20 mouse cellular contexts compared by ENCODE assay signal in the genomic region with DNA sequence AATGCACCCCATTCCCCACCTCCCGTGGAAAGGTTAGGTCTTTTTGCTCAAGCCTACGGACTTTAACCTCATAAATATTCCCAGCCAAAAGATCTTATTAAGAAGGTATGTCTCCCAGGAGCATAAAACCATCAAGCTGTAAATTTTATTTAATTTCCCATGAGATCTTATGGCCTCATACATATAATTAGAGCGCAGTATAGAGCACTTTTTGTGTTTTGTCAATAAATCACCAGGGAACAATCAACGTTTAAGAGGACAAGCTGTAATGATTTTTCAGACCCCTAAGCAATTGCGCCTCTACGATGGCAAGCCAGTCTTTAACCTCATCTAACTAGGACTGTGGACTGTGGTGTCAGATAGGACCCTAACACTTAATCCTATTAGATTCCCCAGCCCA.
DNase-seq lines count a peak whose midpoint lies in the region; ATAC-seq lines count a peak whose summit lies in the region.
"Had no signal": no experiment of that assay in that cellular context is flagged by ENCODE, and none has a peak within 500 bp of the region (broad histone marks: within the 10 kb centered on the region; RNA-seq: fewer than 3 reads in every experiment).

No protein-coding gene starts in this region.

- H3K9ac ChIP-seq in forebrain, embryonic 12.5 days: no peak overlapping the region
- no peak overlapping the region for H3K9ac ChIP-seq in forebrain, embryonic 16.5 days (replicated peaks; ENCODE audit: low read depth, low read length)
- H3K9ac ChIP-seq in midbrain, embryonic 13.5 days (replicated peaks): no peak overlapping the region
- H3K9ac ChIP-seq in midbrain, embryonic 11.5 days (ENCODE audit: low read length): no peak overlapping the region
- no peak overlapping the region for H3K9ac ChIP-seq in hindbrain, embryonic 14.5 days
- no peak overlapping the region for H3K9ac ChIP-seq in neural tube, embryonic 14.5 days (replicated peaks; ENCODE audit: low read depth, low read length)
- H3K9ac ChIP-seq: heart, embryonic 12.5 days; limb, embryonic 13.5 days; liver, embryonic 13.5 days; lung, embryonic 15.5 days had no signal

- no peak overlapping the region for H3K4me3 ChIP-seq in forebrain, embryonic 12.5 days (replicated peaks)
- H3K4me3 ChIP-seq in forebrain, embryonic 16.5 days (replicated peaks; ENCODE audit: low read length): no peak overlapping the region
- H3K4me3 ChIP-seq in midbrain, embryonic 13.5 days (replicated peaks): no peak overlapping the region
- no peak overlapping the region for H3K4me3 ChIP-seq in midbrain, embryonic 11.5 days (ENCODE audit: low read depth, low read length)
- H3K4me3 ChIP-seq in hindbrain, embryonic 14.5 days (replicated peaks; ENCODE audit: low read length): no peak overlapping the region
- no peak overlapping the region for H3K4me3 ChIP-seq in neural tube, embryonic 14.5 days (ENCODE audit: low read depth, low read length)
- H3K4me3 ChIP-seq: forebrain, embryonic 10.5 days; heart, embryonic 12.5 days; limb, embryonic 13.5 days; liver, embryonic 13.5 days; lung, embryonic 15.5 days had no signal

- H3K4me1 ChIP-seq in forebrain, embryonic 12.5 days: peaks cover 19% of the 10 kb centered on the region
- peaks cover 12% of the 10 kb centered on the region for H3K4me1 ChIP-seq in forebrain, embryonic 16.5 days (replicated peaks; ENCODE audit: control insufficient read depth, insufficient read depth, low read length)
- peaks cover 33% of the 10 kb centered on the region for H3K4me1 ChIP-seq in midbrain, embryonic 13.5 days (replicated peaks)
- H3K4me1 ChIP-seq in midbrain, embryonic 11.5 days (ENCODE audit: control insufficient read depth, insufficient read depth, low read length): peaks cover 6% of the 10 kb centered on the region; the same call in 1 of the 2 replicates
- H3K4me1 ChIP-seq in hindbrain, embryonic 14.5 days (replicated peaks; ENCODE audit: control insufficient read depth, insufficient read depth, low read length): peaks cover 38% of the 10 kb centered on the region
- peaks cover 33% of the 10 kb centered on the region for H3K4me1 ChIP-seq in neural tube, embryonic 14.5 days (ENCODE audit: control insufficient read depth, insufficient read depth, low read length)
- H3K4me1 ChIP-seq: liver, embryonic 13.5 days; lung, embryonic 15.5 days had no signal

- DNase-seq in midbrain, embryonic 11.5 days (ENCODE audit: low spot score, missing footprints): no peak
- no peak for DNase-seq in hindbrain, embryonic 14.5 days (ENCODE audit: low spot score)
- DNase-seq in frontal cortex, postnatal 36 days (ENCODE audit: low spot score in 2 of 2): no peak
- DNase-seq: adrenal gland, adult 8-10 months; cerebellum, adult 9-11 months; heart, postnatal 14 days; layer of hippocampus, postnatal 36 days; liver, embryonic 13.5 days; lung, postnatal 4 days; thymus, postnatal 14 days had no signal

- whole genome bisulfite sequencing in forebrain, embryonic 12.5 days: 75% methylated on average over 6 of the region's 6 CpGs
- 77% methylated on average over 6 of the region's 6 CpGs for WGBS in forebrain, embryonic 16.5 days
- 41% methylated on average over 6 of the region's 6 CpGs for WGBS in midbrain, embryonic 13.5 days
- 56% methylated on average over 6 of the region's 6 CpGs for WGBS in midbrain, embryonic 11.5 days
- WGBS in hindbrain, embryonic 14.5 days: 35% methylated on average over 6 of the region's 6 CpGs
- 13% methylated on average over 6 of the region's 6 CpGs for WGBS in neural tube, embryonic 14.5 days

- no peaks in the 10 kb centered on the region for H3K9me3 ChIP-seq in forebrain, embryonic 12.5 days
- no peaks in the 10 kb centered on the region for H3K9me3 ChIP-seq in forebrain, embryonic 16.5 days (ENCODE audit: control insufficient read depth, low read length)
- no peaks in the 10 kb centered on the region for H3K9me3 ChIP-seq in midbrain, embryonic 13.5 days
- H3K9me3 ChIP-seq in midbrain, embryonic 11.5 days (ENCODE audit: control insufficient read depth, low read length): no peaks in the 10 kb centered on the region
- H3K9me3 ChIP-seq in hindbrain, embryonic 14.5 days (ENCODE audit: control insufficient read depth, low read length): no peaks in the 10 kb centered on the region
- H3K9me3 ChIP-seq in neural tube, embryonic 14.5 days (ENCODE audit: control insufficient read depth, low read length): no peaks in the 10 kb centered on the region
- H3K9me3 ChIP-seq: forebrain, embryonic 10.5 days; heart, embryonic 12.5 days; limb, embryonic 13.5 days; liver, embryonic 13.5 days; lung, embryonic 15.5 days had no signal

- no peak overlapping the region for H3K4me2 ChIP-seq in forebrain, embryonic 12.5 days
- no peak overlapping the region for H3K4me2 ChIP-seq in forebrain, embryonic 16.5 days (ENCODE audit: low read length)
- no peak overlapping the region for H3K4me2 ChIP-seq in midbrain, embryonic 13.5 days (replicated peaks)
- H3K4me2 ChIP-seq in midbrain, embryonic 11.5 days: no peak overlapping the region
- no peak overlapping the region for H3K4me2 ChIP-seq in hindbrain, embryonic 14.5 days (replicated peaks)
- H3K4me2 ChIP-seq in neural tube, embryonic 14.5 days (ENCODE audit: low read depth, low read length): 0 out of 2 replicates have a peak overlapping the region, but pooled peaks have one; percentile 8
- H3K4me2 ChIP-seq: heart, embryonic 12.5 days; limb, embryonic 13.5 days; liver, embryonic 13.5 days; lung, embryonic 15.5 days had no signal

- no peaks in the 10 kb centered on the region; the same call in 1 of the 2 replicates for H3K36me3 ChIP-seq in forebrain, embryonic 12.5 days (replicated peaks)
- no peaks in the 10 kb centered on the region for H3K36me3 ChIP-seq in forebrain, embryonic 16.5 days (ENCODE audit: control insufficient read depth, insufficient read depth)
- H3K36me3 ChIP-seq in midbrain, embryonic 13.5 days: no peaks in the 10 kb centered on the region
- no peaks in the 10 kb centered on the region for H3K36me3 ChIP-seq in midbrain, embryonic 11.5 days (ENCODE audit: control insufficient read depth, insufficient read depth, low read length)
- no peaks in the 10 kb centered on the region for H3K36me3 ChIP-seq in hindbrain, embryonic 14.5 days (replicated peaks; ENCODE audit: control insufficient read depth, insufficient read depth)
- no peaks in the 10 kb centered on the region for H3K36me3 ChIP-seq in neural tube, embryonic 14.5 days (ENCODE audit: control insufficient read depth, insufficient read depth, low read length)
- H3K36me3 ChIP-seq: forebrain, embryonic 10.5 days; heart, embryonic 12.5 days; limb, embryonic 13.5 days; liver, embryonic 13.5 days; lung, embryonic 15.5 days had no signal

- no peak overlapping the region for H3K27ac ChIP-seq in forebrain, embryonic 12.5 days
- no peak overlapping the region for H3K27ac ChIP-seq in forebrain, embryonic 16.5 days (ENCODE audit: low read length)
- 0 out of 2 replicates have a peak overlapping the region, but pooled peaks have one; percentile 35 for H3K27ac ChIP-seq in midbrain, embryonic 13.5 days
- H3K27ac ChIP-seq in midbrain, embryonic 11.5 days (ENCODE audit: low read depth, low read length): no peak overlapping the region
- 0 out of 2 replicates have a peak overlapping the region, but pooled peaks have one; percentile 33 for H3K27ac ChIP-seq in hindbrain, embryonic 14.5 days
- no peak overlapping the region for H3K27ac ChIP-seq in neural tube, embryonic 14.5 days (ENCODE audit: low read depth, low read length)
- H3K27ac ChIP-seq: forebrain, embryonic 10.5 days; limb, embryonic 13.5 days; liver, embryonic 13.5 days; lung, embryonic 15.5 days had no signal

- peak; percentile 30; the same call in 1 of the 2 replicates for ATAC-seq in forebrain, embryonic 12.5 days (ENCODE audit: low FRiP score)
- ATAC-seq in forebrain, embryonic 16.5 days: no peak
- no peak for ATAC-seq in midbrain, embryonic 13.5 days
- no peak for ATAC-seq in midbrain, embryonic 11.5 days (ENCODE audit: low FRiP score)
- ATAC-seq in hindbrain, embryonic 14.5 days (ENCODE audit: low FRiP score): no peak
- peak; percentile 55; the same call in 1 of the 2 replicates for ATAC-seq in neural tube, embryonic 14.5 days (ENCODE audit: low read depth)
- ATAC-seq: CD4-positive, CD25-positive, alpha-beta regulatory T cell, adult 4 months; Patski had no signal

- H3K27me3 ChIP-seq in forebrain, embryonic 12.5 days: peaks cover 9% of the 10 kb centered on the region; the same call in 1 of the 2 replicates
- H3K27me3 ChIP-seq in forebrain, embryonic 16.5 days (replicated peaks; ENCODE audit: control insufficient read depth, insufficient read depth, low read length): no peaks in the 10 kb centered on the region
- peaks cover 3% of the 10 kb centered on the region; the same call in 1 of the 2 replicates for H3K27me3 ChIP-seq in midbrain, embryonic 13.5 days
- peaks cover 6% of the 10 kb centered on the region; the same call in 1 of the 2 replicates for H3K27me3 ChIP-seq in midbrain, embryonic 11.5 days (ENCODE audit: control insufficient read depth, insufficient read depth, low read length)
- H3K27me3 ChIP-seq in hindbrain, embryonic 14.5 days (ENCODE audit: control insufficient read depth, insufficient read depth, low read length): no peaks in the 10 kb centered on the region
- H3K27me3 ChIP-seq in neural tube, embryonic 14.5 days (ENCODE audit: control insufficient read depth, insufficient read depth, low read length): no peaks in the 10 kb centered on the region
- H3K27me3 ChIP-seq: heart, embryonic 12.5 days; liver, embryonic 13.5 days; lung, embryonic 15.5 days; Patski had no signal

Comparison
In these comparisons a context has a peak if more than half of its experiments do, and no peak if none do; other contexts are left out.
1. ATAC-seq: peak in forebrain, embryonic 12.5 days (single experiment) and neural tube, embryonic 14.5 days (single experiment); none in forebrain, embryonic 16.5 days (single experiment), midbrain, embryonic 13.5 days (single experiment), midbrain, embryonic 11.5 days (single experiment) and hindbrain, embryonic 14.5 days (single experiment).
2. H3K27ac ChIP-seq: peak in midbrain, embryonic 13.5 days (single experiment) and hindbrain, embryonic 14.5 days (single experiment); none in forebrain, embryonic 12.5 days (single experiment), forebrain, embryonic 16.5 days (single experiment), midbrain, embryonic 11.5 days (single experiment) and neural tube, embryonic 14.5 days (single experiment).